Mouse (Mus musculus) hindbrain, embryonic 15.5 days (tissue): ENCODE data around the gene Vmn2r-ps159. TPM values are rescaled to one million over a fixed set of nuclear protein-coding genes. Genes with fewer than 3 reads are reported as not detected.
"Not testable (repeated sequence)": the region's sequence is repeated elsewhere in the genome, so short reads cannot be mapped to it uniquely, and the experiment has no call there.

ENCODE experiments used
- ATAC-seq: fragments of 200-750 bp; cut with Nextera tagmentation; 2 replicates; pipeline ENCODE4 v1.8.0; 2017; ENCODE audit warnings: low read depth, moderate number of reproducible peaks, moderate TSS enrichment; ENCODE audit not compliant: low FRiP score
- H3K27ac ChIP-seq: fragments of 300-500 bp; sonication (generic); replicated peaks from 2 replicates; pipeline ENCODE4 v1.5.1; 2015; ENCODE audit warnings: mild to moderate bottlenecking, inconsistent platforms
- H3K27me3 ChIP-seq: fragments of 300-500 bp; sonication (generic); 2 replicates; pipeline ENCODE4 v1.6.1; 2015; ENCODE audit warnings: control low read depth, inconsistent platforms
- H3K36me3 ChIP-seq: fragments of 300-500 bp; sonication (generic); 2 replicates; pipeline ENCODE4 v1.6.1; 2015; ENCODE audit warnings: control low read depth, inconsistent platforms
- H3K4me1 ChIP-seq: fragments of 300-500 bp; sonication (generic); replicated peaks from 2 replicates; pipeline ENCODE4 v1.6.1; 2015; ENCODE audit warnings: control low read depth, inconsistent platforms
- H3K4me2 ChIP-seq: fragments of 300-500 bp; sonication (generic); 2 replicates; pipeline ENCODE4 v1.6.1; 2015; ENCODE audit warnings: moderate library complexity, mild to moderate bottlenecking, inconsistent platforms
- H3K4me3 ChIP-seq: fragments of 300-500 bp; sonication (generic); 2 replicates; pipeline ENCODE4 v1.5.1; 2015; ENCODE audit warnings: mild to moderate bottlenecking, inconsistent platforms
- H3K9ac ChIP-seq: fragments of 300-500 bp; sonication (generic); 2 replicates; pipeline ENCODE4 v1.6.1; 2015; ENCODE audit warnings: inconsistent platforms
- H3K9me3 ChIP-seq: fragments of 300-500 bp; sonication (generic); 2 replicates; pipeline ENCODE4 v1.6.1; 2016; ENCODE audit warnings: control low read depth, inconsistent platforms
- WGBS: fragments of 180-500 bp; shearing (Covaris S2); methylation state at CpG from one replicate; pipeline ENCODE4 v1.1.7; 2015; 5-methylcytosine and 5-hydroxymethylcytosine counted together
- polyA plus RNA-seq: library from polyadenylated mRNA; unstranded; fragments of >200 nt; fragmentation: Nextera tagmentation; extraction: Ambion mirVana; gene quantifications from 2 replicates; pipeline ENCODE4 v1.2.1, GENCODE M21; 2015

Gene Vmn2r-ps159
- not detected in 2 replicates for polyA plus RNA-seq

DNA sequence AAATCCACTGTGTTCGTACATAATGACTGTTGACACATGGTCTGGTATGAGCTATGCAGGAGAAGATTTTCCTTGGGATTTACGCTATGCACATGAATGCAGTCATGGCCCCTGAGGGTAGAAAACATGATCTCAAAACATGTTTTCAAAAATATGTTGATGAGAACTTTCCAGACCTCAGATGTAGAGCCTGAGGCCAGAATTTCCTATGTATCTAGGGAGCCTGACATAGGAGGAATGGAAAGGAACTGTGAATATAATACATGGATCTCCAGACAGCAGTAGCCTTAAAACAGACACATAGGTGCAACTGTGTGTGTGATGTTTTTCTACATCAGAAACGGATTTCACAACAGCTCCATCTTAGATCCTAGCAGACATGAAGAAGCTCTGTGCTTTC lies at the start of gene Vmn2r-ps159:
TSS of gene Vmn2r-ps159 (plus strand) at position 301 of the 400 bp plus-strand sequence.
- H3K4me3 ChIP-seq, H3K9me3 ChIP-seq, H3K9ac ChIP-seq, H3K27ac ChIP-seq, ATAC-seq, H3K36me3 ChIP-seq, H3K27me3 ChIP-seq, H3K4me2 ChIP-seq, H3K4me1 ChIP-seq: not testable (repeated sequence)
- 74% methylated on average over 3 of the region's 3 CpGs for WGBS

- not testable (repeated sequence) for H3K4me1 ChIP-seq, H3K9ac ChIP-seq, H3K4me3 ChIP-seq, H3K36me3 ChIP-seq, H3K27me3 ChIP-seq, H3K4me2 ChIP-seq, H3K27ac ChIP-seq
- 75% methylated on average over 4 of the region's 4 CpGs for WGBS
- ATAC-seq = peak; percentile 56
- H3K9me3 ChIP-seq = peaks cover 16% of the 10 kb centered on the region; the same call in 1 of the 2 replicates
Measured at GRCm38 (mm10) chr4:156341601-156342504, 10.9 kb downstream of the Vmn2r-ps159 start.

GRCm38 (mm10) chr4:156342569-156343325 lies 11.8 kb downstream of the Vmn2r-ps159 start:
- no peaks in the 10 kb centered on the region for H3K36me3 ChIP-seq
- H3K4me2 ChIP-seq = no peak overlapping the region
- no peaks in the 10 kb centered on the region for H3K27me3 ChIP-seq
- no peak overlapping the region for H3K4me3 ChIP-seq
- WGBS = 81% methylated on average over 2 of the region's 2 CpGs
- H3K9me3 ChIP-seq = peaks cover 11% of the 10 kb centered on the region; the same call in 1 of the 2 replicates
- no peak overlapping the region for H3K9ac ChIP-seq
- ATAC-seq = peak; percentile 81
- H3K27ac ChIP-seq = no peak overlapping the region
- H3K4me1 ChIP-seq = no peaks in the 10 kb centered on the region

- Histone ChIP-seq H3K27me3 (no peaks in the 10 kb centered on the region), H3K9ac (no peak overlapping the region), H3K27ac (no peak overlapping the region), H3K9me3 (peaks cover 11% of the 10 kb centered on the region; the same call in 1 of the 2 replicates), H3K4me2 (no peak overlapping the region), H3K36me3 (no peaks in the 10 kb centered on the region), H3K4me1 (no peaks in the 10 kb centered on the region), H3K4me3 (no peak overlapping the region)
- WGBS = 81% methylated on average over 1 of the region's 1 CpGs
- ATAC-seq = no peak
Measured at GRCm38 (mm10) chr4:156343332-156343731, 12.4 kb downstream of the Vmn2r-ps159 start.

DNA sequence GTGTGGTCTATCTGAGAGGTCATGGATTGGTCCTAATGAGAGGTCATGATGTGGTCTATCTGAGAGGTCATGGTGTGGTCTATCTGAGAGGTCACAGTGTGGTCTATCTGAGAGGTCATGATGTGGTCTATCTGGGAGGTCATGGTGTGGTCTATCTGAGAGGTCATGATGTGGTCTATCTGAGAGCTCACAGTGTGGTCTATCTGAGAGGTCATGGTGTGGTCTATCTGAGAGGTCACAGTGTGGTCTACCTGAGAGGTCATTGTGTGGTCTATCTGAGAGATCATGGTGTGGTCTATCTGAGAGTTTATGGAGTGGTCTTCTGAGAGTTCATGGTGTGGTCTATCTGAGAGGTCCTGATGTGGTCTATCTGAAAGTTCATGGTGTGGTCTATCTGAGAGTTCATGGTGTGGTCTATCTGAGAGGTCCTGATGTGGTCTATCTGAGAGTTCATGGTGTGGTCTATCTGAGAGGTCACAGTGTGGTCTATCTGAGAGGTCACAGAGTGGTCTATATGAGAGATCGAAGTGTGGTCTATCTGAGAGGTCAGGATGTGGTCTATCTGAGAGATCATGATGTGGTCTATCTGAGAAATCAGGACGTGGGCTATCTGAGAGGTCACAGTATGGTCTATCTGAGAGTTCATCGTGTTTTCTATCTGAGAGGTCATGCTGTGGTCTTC lies 26.0 kb downstream of the Vmn2r-ps159 start:
- not testable (repeated sequence) for H3K4me2 ChIP-seq, H3K4me3 ChIP-seq, H3K27ac ChIP-seq, H3K9ac ChIP-seq, H3K36me3 ChIP-seq, ATAC-seq, H3K27me3 ChIP-seq, H3K9me3 ChIP-seq, H3K4me1 ChIP-seq
- WGBS = 72% methylated on average over 3 of the region's 3 CpGs

Other genes with a start within 250 kb of the Vmn2r-ps159 start
- 30.0 and 32.6 TPM in 2 replicates for gene 9430015G10Rik, start 221.1 kb upstream of the Vmn2r-ps159 start, polyA plus RNA-seq
- 0.43 and 0.53 TPM in 2 replicates for gene Rnf223, start 200.6 kb upstream of the Vmn2r-ps159 start, polyA plus RNA-seq
- gene Agrn, start 133.6 kb upstream of the Vmn2r-ps159 start, polyA plus RNA-seq = 116 TPM in 2 replicates
- 1.5 and 5.1 TPM in 2 replicates for gene Isg15, start 130.3 kb upstream of the Vmn2r-ps159 start, polyA plus RNA-seq
- 4.5 and 5.0 TPM in 2 replicates for gene AW011738, start 127.8 kb upstream of the Vmn2r-ps159 start, polyA plus RNA-seq
- gene Perm1, start 115.2 kb upstream of the Vmn2r-ps159 start, polyA plus RNA-seq = 1.9 and 2.5 TPM in 2 replicates
- 26.1 and 30.4 TPM in 2 replicates for gene Plekhn1, start 96.2 kb upstream of the Vmn2r-ps159 start, polyA plus RNA-seq
- 53.4 and 59.0 TPM in 2 replicates for gene Noc2l, start 95.1 kb upstream of the Vmn2r-ps159 start, polyA plus RNA-seq
- 2.2 and 3.9 TPM in 2 replicates for gene Samd11, start 75.4 kb upstream of the Vmn2r-ps159 start, polyA plus RNA-seq